Mouse (Mus musculus) gastrocnemius, postnatal 36 days (tissue): Measurements from ENCODE around the gene Ints14. TPM values are rescaled to one million over a fixed set of nuclear protein-coding genes. Genes with fewer than 3 reads are reported as not detected.
"Not testable (repeated sequence)": the region's sequence is repeated elsewhere in the genome, so short reads cannot be mapped to it uniquely, and the experiment has no call there.

Experiments
- DNase-seq, 2 experiments: peaks; one replicate each; pipeline ENCODE4 v3.0.0; 2022
- intact Hi-C: fragments of 180-260 bp; cut with DNase I; formaldehyde crosslinking; loops from one replicate; pipeline ENCODE4 v1.15.1; 2025
- total RNA-seq, 2 experiments: library from RNA; stranded (reverse); gene quantifications; 2 replicates each; pipeline ENCODE4 v1.2.3; 2021

Gene Ints14
- total RNA-seq, 2 experiments from 2014 or later, result 16.0 to 16.3 TPM

- no peak for DNase-seq
- intact Hi-C loops, result no loop called here
Observed at GRCm38 (mm10) chr9:65016241-65016977, 55.7 kb downstream of the Ints14 start.

GRCm38 (mm10) chr9:65016978-65017827 is 56.5 kb downstream of the Ints14 start:
- no peak for DNase-seq
- intact Hi-C loops, result no loop called here

- intact Hi-C loops, result no loop called here
- no peak for DNase-seq
Observed at GRCm38 (mm10) chr9:65017896-65018295, 57.2 kb downstream of the Ints14 start.

- intact Hi-C loops, result no loop called here
- DNase-seq, result no peak
Observed at GRCm38 (mm10) chr9:65018588-65019121, 58.0 kb downstream of the Ints14 start.

GRCm38 (mm10) chr9:65019146-65019545 is 58.4 kb downstream of the Ints14 start:
- DNase-seq, result no peak
- intact Hi-C loops, result no loop called here

- no peak for DNase-seq
- intact Hi-C loops, result no loop called here
Observed at GRCm38 (mm10) chr9:65020128-65020527, 59.4 kb downstream of the Ints14 start.

- DNase-seq, result peak; percentile 79 to 83
- intact Hi-C loops, result no loop called here
Observed at GRCm38 (mm10) chr9:65020991-65021886, 60.5 kb downstream of the Ints14 start, which contains the start of gene Hacd3. Gene Hacd3 (minus strand): TSS chr9:65021693.

- no peak for DNase-seq
- intact Hi-C loops, result no loop called here
Observed at GRCm38 (mm10) chr9:65021887-65022579, 61.3 kb downstream of the Ints14 start.

- intact Hi-C loops, result no loop called here
- no peak for DNase-seq
Observed at GRCm38 (mm10) chr9:65022580-65023135, 62.0 kb downstream of the Ints14 start.

- intact Hi-C loops, result no loop called here
- DNase-seq, result no peak
Observed at GRCm38 (mm10) chr9:65023447-65023846, 62.7 kb downstream of the Ints14 start.

- DNase-seq, result no peak
- intact Hi-C loops, result no loop called here
Observed at GRCm38 (mm10) chr9:65027241-65027640, 66.5 kb downstream of the Ints14 start.

GRCm38 (mm10) chr9:65028313-65028712 is 67.6 kb downstream of the Ints14 start:
- intact Hi-C loops, result no loop called here

GRCm38 (mm10) chr9:65031355-65031754 is 70.7 kb downstream of the Ints14 start:
- intact Hi-C loops, result loop anchor here (5.0 kb wide), 1 partner anchor 91 kb away; no protein-coding TSS in a partner anchor
- not testable (repeated sequence) for DNase-seq

More at GRCm38 (mm10) chr9:65028313-65028712, 67.6 kb downstream of the Ints14 start:
- DNase-seq, result no peak

- intact Hi-C loops, result loop anchor here (5.0 kb wide), 1 partner anchor 90 kb away; no protein-coding TSS in a partner anchor
- DNase-seq, result no peak
Observed at GRCm38 (mm10) chr9:65031894-65032268, 71.2 kb downstream of the Ints14 start.

- intact Hi-C loops, result loop anchor here (5.0 kb wide), 1 partner anchor 90 kb away; no protein-coding TSS in a partner anchor
- peak; percentile 89 to 90 for DNase-seq
Observed at GRCm38 (mm10) chr9:65032269-65033108, 71.8 kb downstream of the Ints14 start, which contains the start of gene Dpp8. Gene Dpp8 (plus strand): TSS chr9:65032414.

GRCm38 (mm10) chr9:65036456-65036855 is 75.8 kb downstream of the Ints14 start:
- intact Hi-C loops, result no loop called here
- DNase-seq, result peak; percentile 41 to 47
